Mouse (Mus musculus) lung, postnatal 0 days (tissue): ENCODE measurements around the gene Dus2. TPM values are rescaled to one million over a fixed set of nuclear protein-coding genes. Genes with fewer than 3 reads are reported as not detected.

Experiments used
- ATAC-seq: fragments of 200-750 bp; cut with Nextera tagmentation; 2 replicates; pipeline ENCODE4 v1.8.0; 2017; ENCODE audit warnings: moderate library complexity
- DNase-seq: peaks from one replicate; pipeline ENCODE4 v3.0.0-alpha.2; 2016; ENCODE audit warnings: low spot score
- H3K27ac ChIP-seq: fragments of 300-500 bp; sonication (generic); 2 replicates; pipeline ENCODE4 v1.5.1; 2014; ENCODE audit warnings: antibody characterized with exemption, mild to moderate bottlenecking, low read length, mixed read lengths
- H3K27me3 ChIP-seq: fragments of 300-500 bp; sonication (generic); replicated peaks from 2 replicates; pipeline ENCODE4 v1.6.1; 2014; ENCODE audit warnings: low read length, mixed read lengths; ENCODE audit not compliant: insufficient read depth
- H3K36me3 ChIP-seq: fragments of 300-500 bp; sonication (generic); 2 replicates; pipeline ENCODE4 v1.6.1; 2014; ENCODE audit warnings: low read length, mixed read lengths; ENCODE audit not compliant: insufficient read depth
- H3K4me1 ChIP-seq: fragments of 300-500 bp; sonication (generic); 2 replicates; pipeline ENCODE4 v1.6.1; 2014; ENCODE audit warnings: antibody characterized with exemption, low read depth, low read length, mixed read lengths; ENCODE audit not compliant: insufficient read depth
- H3K4me2 ChIP-seq: fragments of 300-500 bp; sonication (generic); replicated peaks from 2 replicates; pipeline ENCODE4 v1.6.1; 2014; ENCODE audit warnings: low read depth, mild to moderate bottlenecking, low read length, moderate library complexity, mixed read lengths
- H3K4me3 ChIP-seq: fragments of 300-500 bp; sonication (generic); 2 replicates; pipeline ENCODE4 v1.5.1; 2014; ENCODE audit warnings: low read depth, low read length
- H3K9ac ChIP-seq: fragments of 300-500 bp; sonication (generic); replicated peaks from 2 replicates; pipeline ENCODE4 v1.6.1; 2014; ENCODE audit warnings: low read depth, mild to moderate bottlenecking
- H3K9me3 ChIP-seq: fragments of 300-500 bp; sonication (generic); 2 replicates; pipeline ENCODE4 v1.6.1; 2016; ENCODE audit warnings: low read length, mixed read lengths
- CTCF ChIP-seq: IDR thresholded peaks from 2 replicates; pipeline ENCODE4 v1.5.1; 2016; ENCODE audit warnings: antibody characterized with exemption, mild to moderate bottlenecking
- EP300 ChIP-seq: IDR thresholded peaks from 2 replicates; pipeline ENCODE4 v1.6.1; 2016; ENCODE audit warnings: antibody characterized with exemption, mild to moderate bottlenecking, control low read depth
- WGBS: fragments of 180-500 bp; shearing (Covaris S2); extraction: QIAGEN DNeasy Blood & Tissue Kit; methylation state at CpG from one replicate; pipeline ENCODE4 v1.1.7; 2014; 5-methylcytosine and 5-hydroxymethylcytosine counted together
- polyA plus RNA-seq: library from polyadenylated mRNA; unstranded; fragments of >200 nt; fragmentation: Nextera tagmentation; extraction: Ambion mirVana; gene quantifications from 2 replicates; pipeline ENCODE4 v1.2.1, GENCODE M21; 2015

Gene Dus2
- polyA plus RNA-seq, 1 experiment from 2014 or later: 7.4 TPM

DNA sequence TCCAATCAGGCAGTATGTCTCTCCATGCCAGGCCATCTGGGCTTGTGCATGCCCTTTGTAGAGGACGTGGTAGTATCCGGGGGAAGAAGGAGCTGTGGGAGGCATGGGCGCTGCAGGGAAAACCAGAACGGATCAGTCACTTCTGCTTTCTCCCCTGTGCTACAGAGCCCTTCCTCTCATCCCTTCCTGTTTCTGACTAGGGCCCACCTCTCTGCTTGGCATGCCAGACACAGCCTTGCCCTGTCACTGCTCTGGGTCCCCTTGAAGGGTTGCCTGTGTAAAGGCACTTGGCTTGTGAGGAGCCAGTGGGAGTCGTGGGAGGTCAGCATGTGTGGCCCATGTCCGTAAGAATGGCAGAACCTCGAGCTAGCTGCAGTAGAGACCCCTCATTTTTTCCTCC lies 5.2 kb downstream of the Dus2 start:
- no peak overlapping the region for H3K4me3 ChIP-seq
- H3K27me3 ChIP-seq: no peaks in the 10 kb centered on the region
- no peak for DNase-seq
- no peaks in the 10 kb centered on the region for H3K4me1 ChIP-seq
- no peaks in the 10 kb centered on the region for H3K9me3 ChIP-seq
- ATAC-seq: no peak
- TF ChIP-seq EP300 (no peak), CTCF (no peak)
- no peak overlapping the region for H3K9ac ChIP-seq
- 65% methylated on average over 7 of the region's 7 CpGs for WGBS
- no peak overlapping the region for H3K4me2 ChIP-seq
- H3K27ac ChIP-seq: no peak overlapping the region
- H3K36me3 ChIP-seq: no peaks in the 10 kb centered on the region

DNA sequence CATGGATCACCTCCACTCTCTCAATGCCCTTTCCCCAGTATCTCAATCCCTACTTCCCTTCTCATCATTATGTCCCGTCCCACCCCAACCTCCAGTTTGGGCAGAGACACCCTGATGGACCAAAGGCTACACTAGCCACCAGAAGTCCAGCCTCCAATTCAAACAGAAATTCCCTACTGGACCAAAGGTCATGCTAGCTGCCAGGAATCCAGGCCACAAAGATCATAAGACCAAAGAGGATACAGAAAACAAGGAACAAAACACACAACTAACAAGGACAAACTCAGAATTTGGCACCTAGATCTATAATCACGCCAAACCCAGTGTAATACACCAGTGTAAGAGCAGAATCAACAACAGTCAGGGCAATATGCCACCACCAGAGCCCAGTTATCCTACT lies 7.8 kb downstream of the Dus2 start:
- no peak for ATAC-seq
- Histone ChIP-seq H3K27ac (no peak overlapping the region), H3K4me2 (no peak overlapping the region), H3K4me3 (no peak overlapping the region), H3K9me3 (no peaks in the 10 kb centered on the region), H3K27me3 (no peaks in the 10 kb centered on the region), H3K9ac (no peak overlapping the region), H3K36me3 (no peaks in the 10 kb centered on the region), H3K4me1 (no peaks in the 10 kb centered on the region)
- WGBS: 83% methylated on average over 2 of the region's 2 CpGs
- DNase-seq: no peak
- no peak for TF ChIP-seq EP300
- no peak for TF ChIP-seq CTCF

DNA sequence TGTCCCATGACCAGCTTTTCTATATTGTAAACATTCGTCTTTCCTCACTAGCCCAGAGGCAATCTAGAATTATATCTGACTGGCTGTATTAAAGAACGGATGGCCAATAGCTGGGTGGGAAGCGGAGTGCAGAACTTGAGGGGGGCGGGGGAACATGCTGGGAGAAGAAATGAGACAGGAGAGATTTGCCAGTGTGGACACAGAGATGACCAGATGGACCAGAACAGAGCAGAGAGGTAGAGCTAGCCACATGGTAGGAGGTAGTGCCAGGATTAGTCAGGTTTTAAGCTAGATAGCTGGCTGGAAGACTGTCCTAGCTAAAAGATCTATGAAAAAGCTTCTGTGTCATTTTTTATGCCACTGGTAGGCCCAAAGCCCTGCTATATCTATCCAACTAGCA lies 10.8 kb downstream of the Dus2 start:
- H3K4me2 ChIP-seq: no peak overlapping the region
- H3K9ac ChIP-seq: no peak overlapping the region
- H3K27ac ChIP-seq: no peak overlapping the region
- H3K4me3 ChIP-seq: no peak overlapping the region
- ATAC-seq (no peak), DNase-seq (no peak)
- TF ChIP-seq EP300 (no peak), CTCF (no peak)
- no peaks in the 10 kb centered on the region for H3K36me3 ChIP-seq
- no peaks in the 10 kb centered on the region for H3K27me3 ChIP-seq
- WGBS: 83% methylated on average over 4 of the region's 4 CpGs
- no peaks in the 10 kb centered on the region for H3K9me3 ChIP-seq
- H3K4me1 ChIP-seq: no peaks in the 10 kb centered on the region

DNA sequence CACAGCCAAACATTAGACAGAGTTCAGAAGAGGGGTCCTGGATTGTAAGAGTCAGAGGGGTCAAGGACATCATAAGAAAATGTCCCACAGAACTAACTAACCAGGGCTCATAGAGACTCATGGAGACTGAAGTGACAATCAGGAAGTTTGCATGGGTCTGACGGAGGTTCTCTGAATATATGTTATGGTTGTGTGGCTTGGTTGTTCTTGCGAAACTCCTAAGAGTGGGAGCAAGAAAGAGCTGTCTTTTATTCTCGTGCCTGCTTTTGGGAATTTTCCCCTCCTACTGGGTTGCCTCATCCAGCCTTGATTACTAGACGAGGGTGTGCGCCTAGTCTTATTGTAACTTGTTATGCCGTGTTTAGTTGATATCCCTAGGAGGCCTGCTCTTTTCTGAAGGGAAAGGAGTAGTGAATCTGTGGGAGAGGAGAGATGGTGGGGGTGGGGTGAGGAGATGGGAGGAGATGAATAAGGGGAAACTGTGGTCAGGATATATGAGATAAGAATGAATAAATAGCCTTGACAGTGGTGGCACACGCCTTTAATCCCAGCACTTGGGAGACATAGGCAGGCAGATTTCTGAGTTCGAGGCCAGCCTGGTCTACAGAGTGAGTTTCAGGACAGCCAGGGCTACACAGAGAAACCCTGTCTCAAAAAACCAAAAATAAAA lies 13.5 kb downstream of the Dus2 start:
- no peak overlapping the region for H3K27ac ChIP-seq
- no peak for TF ChIP-seq CTCF
- no peak for TF ChIP-seq EP300
- no peaks in the 10 kb centered on the region for H3K27me3 ChIP-seq
- WGBS: 71% methylated on average over 8 of the region's 8 CpGs
- peak; percentile 29 for DNase-seq
- no peak overlapping the region for H3K9ac ChIP-seq
- H3K4me1 ChIP-seq: no peaks in the 10 kb centered on the region
- H3K36me3 ChIP-seq: no peaks in the 10 kb centered on the region
- no peak for ATAC-seq
- no peak overlapping the region for H3K4me2 ChIP-seq
- H3K4me3 ChIP-seq: no peak overlapping the region
- H3K9me3 ChIP-seq: no peaks in the 10 kb centered on the region

DNA sequence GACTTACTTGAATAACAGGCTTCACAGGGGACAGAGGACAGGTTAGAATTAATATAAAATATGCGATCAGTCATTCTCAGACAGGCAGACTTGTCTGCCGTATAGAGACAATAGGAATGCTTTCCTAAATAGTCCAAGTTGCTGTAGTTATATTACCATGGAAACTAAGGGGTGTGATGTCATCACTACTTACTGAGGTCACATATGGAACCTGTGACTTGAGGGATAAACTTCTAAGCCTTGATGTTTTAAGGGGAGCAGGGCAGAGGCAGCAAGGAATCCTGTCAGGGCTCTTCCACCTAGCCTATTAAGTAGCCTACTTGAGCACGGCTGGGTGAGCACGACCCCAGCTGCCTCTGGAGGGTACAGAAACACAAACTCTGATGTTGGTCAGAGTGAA lies 14.7 kb downstream of the Dus2 start, which contains the start of gene Dpep2nb:
TSS of gene Dpep2nb (minus strand) at position 101 of the 400 bp plus-strand sequence.
- Histone ChIP-seq H3K27ac (no peak within 1 kb of the TSS), H3K4me1 (peaks cover 4% of the 10 kb centered on the region; the same call in 1 of the 2 replicates), H3K9me3 (no peaks in the 10 kb centered on the region), H3K4me3 (no peak within 1 kb of the TSS), H3K4me2 (no peak within 1 kb of the TSS), H3K27me3 (no peaks in the 10 kb centered on the region), H3K9ac (no peak within 1 kb of the TSS), H3K36me3 (no peaks in the 10 kb centered on the region)
- TF ChIP-seq EP300 (no peak), CTCF (no peak)
- DNase-seq (no peak), ATAC-seq (no peak)
- WGBS: 72% methylated on average over 4 of the region's 4 CpGs

DNA sequence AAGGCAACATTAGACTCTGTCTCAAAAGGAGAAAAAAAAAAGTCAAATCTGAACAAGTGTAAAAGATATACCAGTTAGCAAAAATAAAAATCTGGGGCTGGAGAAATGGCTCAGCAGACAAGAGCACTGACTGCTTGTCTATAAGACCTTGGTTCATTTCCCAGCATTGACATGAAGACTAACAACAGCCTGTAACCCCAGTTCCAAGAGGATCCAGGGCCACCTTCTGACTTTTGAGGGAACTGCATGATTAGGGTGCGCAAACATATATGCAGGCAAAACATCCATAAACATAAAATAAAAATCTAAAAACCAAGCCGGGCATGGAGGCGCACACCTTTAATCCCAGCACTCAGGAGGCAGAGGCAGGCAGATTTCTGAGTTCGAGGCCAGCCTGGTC lies 15.3 kb downstream of the Dus2 start:
- Histone ChIP-seq H3K36me3 (no peaks in the 10 kb centered on the region), H3K4me3 (no peak overlapping the region), H3K4me1 (peaks cover 4% of the 10 kb centered on the region; the same call in 1 of the 2 replicates), H3K27me3 (no peaks in the 10 kb centered on the region), H3K27ac (no peak overlapping the region), H3K9me3 (no peaks in the 10 kb centered on the region), H3K4me2 (no peak overlapping the region), H3K9ac (no peak overlapping the region)
- 84% methylated on average over 4 of the region's 4 CpGs for WGBS
- TF ChIP-seq EP300 (no peak), CTCF (peak; percentile 49)
- ATAC-seq: no peak
- no peak for DNase-seq

DNA sequence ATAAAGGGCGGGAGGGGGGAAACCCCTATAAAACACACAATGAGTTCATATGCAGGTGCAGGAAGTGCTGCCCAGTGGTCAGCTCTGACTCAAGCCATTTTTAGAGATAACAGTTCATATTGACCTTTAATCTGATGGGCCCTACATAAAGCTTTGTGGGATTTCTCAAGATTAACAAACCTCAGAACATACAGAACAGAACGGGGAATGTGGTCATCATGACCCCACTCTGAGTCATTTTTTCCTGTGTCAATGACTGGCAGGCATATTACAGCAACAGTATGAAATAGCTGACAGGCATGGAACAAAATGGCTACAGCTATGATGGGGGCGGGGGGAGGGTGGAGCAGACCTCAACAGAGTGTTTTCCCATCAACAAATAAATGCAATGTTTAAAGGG lies 16.0 kb downstream of the Dus2 start:
- 0 out of 2 replicates have a peak, but pooled peaks have one; percentile 10 for ATAC-seq
- no peaks in the 10 kb centered on the region for H3K27me3 ChIP-seq
- DNase-seq: peak; percentile 57
- H3K9me3 ChIP-seq: no peaks in the 10 kb centered on the region
- H3K4me1 ChIP-seq: peaks cover 9% of the 10 kb centered on the region; the same call in 1 of the 2 replicates
- H3K36me3 ChIP-seq: no peaks in the 10 kb centered on the region
- H3K4me3 ChIP-seq: no peak overlapping the region
- H3K27ac ChIP-seq: no peak overlapping the region
- WGBS: 67% methylated on average over 3 of the region's 3 CpGs
- no peak overlapping the region for H3K9ac ChIP-seq
- no peak overlapping the region for H3K4me2 ChIP-seq
- TF ChIP-seq EP300: peak; percentile 80
- no peak for TF ChIP-seq CTCF
